Mouse (Mus musculus) forebrain, embryonic 14.5 days (tissue): Measurements from ENCODE around the gene AI661453. TPM values are rescaled to one million over a fixed set of nuclear protein-coding genes. Genes with fewer than 3 reads are reported as not detected.

Source experiments
- ATAC-seq: fragments of 200-750 bp; cut with Nextera tagmentation; 2 replicates; pipeline ENCODE4 v1.8.0; 2017; ENCODE audit warnings: mild to moderate bottlenecking, moderate library complexity
- DNase-seq: peaks from one replicate; pipeline ENCODE4 v3.0.0-alpha.2; 2015; ENCODE audit warnings: low spot score
- H3K27ac ChIP-seq: fragments of 300-500 bp; sonication (generic); 2 replicates; pipeline ENCODE4 v1.5.1; 2014; ENCODE audit warnings: low read depth, mild to moderate bottlenecking, control low read depth, low read length, moderate library complexity
- H3K27me3 ChIP-seq: fragments of 300-500 bp; sonication (generic); replicated peaks from 2 replicates; pipeline ENCODE4 v1.6.1; 2014; ENCODE audit warnings: low read length, control low read depth, mixed read lengths; ENCODE audit not compliant: control insufficient read depth, insufficient read depth
- H3K36me3 ChIP-seq: fragments of 300-500 bp; sonication (generic); 2 replicates; pipeline ENCODE4 v1.6.1; 2014; ENCODE audit warnings: low read length, control low read depth; ENCODE audit not compliant: control insufficient read depth, insufficient read depth
- H3K4me1 ChIP-seq: fragments of 300-500 bp; sonication (generic); 2 replicates; pipeline ENCODE4 v1.6.1; 2014; ENCODE audit warnings: antibody characterized with exemption, low read length, control low read depth; ENCODE audit not compliant: control insufficient read depth, insufficient read depth
- H3K4me2 ChIP-seq: fragments of 300-500 bp; sonication (generic); 2 replicates; pipeline ENCODE4 v1.6.1; 2014; ENCODE audit warnings: mild to moderate bottlenecking, control low read depth, low read length
- H3K4me3 ChIP-seq: fragments of 300-500 bp; sonication (generic); 2 replicates; pipeline ENCODE4 v1.5.1; 2014; ENCODE audit warnings: low read depth, low read length, control low read depth
- H3K9ac ChIP-seq: fragments of 300-500 bp; sonication (generic); 2 replicates; pipeline ENCODE4 v1.6.1; 2014; ENCODE audit warnings: mild to moderate bottlenecking, low read length, control low read depth, moderate library complexity
- H3K9me3 ChIP-seq: fragments of 300-500 bp; sonication (generic); replicated peaks from 2 replicates; pipeline ENCODE4 v1.6.1; 2016; ENCODE audit warnings: low read length, control low read depth, mixed read lengths; ENCODE audit not compliant: control insufficient read depth
- WGBS: fragments of 180-500 bp; shearing (Covaris S2); extraction: QIAGEN DNeasy Blood & Tissue Kit; methylation state at CpG from one replicate; pipeline ENCODE4 v1.1.7; 2014; 5-methylcytosine and 5-hydroxymethylcytosine counted together
- polyA plus RNA-seq: library from polyadenylated mRNA; unstranded; fragments of >200 nt; fragmentation: Nextera tagmentation; extraction: Ambion mirVana; gene quantifications from 2 replicates; pipeline ENCODE4 v1.2.1, GENCODE M21; 2014

The AI661453 gene
- polyA plus RNA-seq, 1 experiment from 2014 or later = 0.18 TPM

- DNase-seq (no peak), ATAC-seq (no peak)
- Histone ChIP-seq H3K36me3 (no peaks in the 10 kb centered on the region), H3K4me3 (no peak overlapping the region), H3K9me3 (no peaks in the 10 kb centered on the region), H3K27me3 (no peaks in the 10 kb centered on the region), H3K27ac (no peak overlapping the region), H3K9ac (no peak overlapping the region), H3K4me1 (no peaks in the 10 kb centered on the region), H3K4me2 (no peak overlapping the region)
- 94% methylated on average over 2 of the region's 2 CpGs for WGBS
Measured at GRCm38 (mm10) chr17:47458936-47459335, 22.5 kb downstream of the AI661453 start.

DNA sequence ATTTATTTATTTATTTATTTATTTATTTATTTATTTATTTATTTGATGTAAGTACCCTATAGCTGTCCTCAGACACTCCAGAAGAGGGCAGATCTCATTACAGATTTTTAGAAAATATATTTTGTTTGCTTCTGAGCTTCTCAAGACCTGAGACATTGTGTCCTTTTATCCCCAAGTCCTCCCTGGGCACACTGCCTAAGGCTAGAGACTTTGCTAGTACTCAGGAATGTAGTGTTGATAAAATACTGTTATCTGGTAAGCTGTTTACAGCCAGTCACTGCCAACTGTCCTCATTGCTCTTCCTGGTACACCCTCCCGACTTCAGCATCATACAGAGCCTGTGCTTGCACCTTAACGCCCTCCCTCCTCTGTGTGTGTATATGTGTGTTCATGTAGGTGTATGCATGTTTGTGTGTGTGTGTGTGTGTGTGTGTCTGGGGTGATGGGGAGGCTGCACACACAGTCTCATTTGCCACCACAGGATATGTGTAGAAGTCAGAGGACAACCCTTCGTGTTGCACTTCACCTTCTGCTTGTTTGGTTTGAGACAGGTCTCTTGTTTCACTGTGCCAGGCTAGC lies 23.0 kb downstream of the AI661453 start:
- 67% methylated on average over 3 of the region's 3 CpGs for WGBS

GRCm38 (mm10) chr17:47461688-47462087 lies 25.3 kb downstream of the AI661453 start:
- H3K4me3 ChIP-seq = no peak overlapping the region
- no peak overlapping the region for H3K27ac ChIP-seq
- no peak for ATAC-seq
- H3K9ac ChIP-seq = no peak overlapping the region
- H3K36me3 ChIP-seq = no peaks in the 10 kb centered on the region
- no peaks in the 10 kb centered on the region for H3K4me1 ChIP-seq
- WGBS = 78% methylated on average over 3 of the region's 3 CpGs
- no peaks in the 10 kb centered on the region for H3K9me3 ChIP-seq
- H3K27me3 ChIP-seq = 0 out of 2 replicates have a peak, but pooled peaks cover 7% of the 10 kb centered on the region
- H3K4me2 ChIP-seq = no peak overlapping the region
- DNase-seq = no peak

More for the DNA sequence above, 23.0 kb downstream of the AI661453 start:
- ATAC-seq = no peak
- Histone ChIP-seq H3K4me1 (no peaks in the 10 kb centered on the region), H3K36me3 (no peaks in the 10 kb centered on the region), H3K9ac (no peak overlapping the region), H3K9me3 (no peaks in the 10 kb centered on the region), H3K4me2 (no peak overlapping the region), H3K4me3 (no peak overlapping the region), H3K27ac (no peak overlapping the region), H3K27me3 (no peaks in the 10 kb centered on the region)
- no peak for DNase-seq

DNA sequence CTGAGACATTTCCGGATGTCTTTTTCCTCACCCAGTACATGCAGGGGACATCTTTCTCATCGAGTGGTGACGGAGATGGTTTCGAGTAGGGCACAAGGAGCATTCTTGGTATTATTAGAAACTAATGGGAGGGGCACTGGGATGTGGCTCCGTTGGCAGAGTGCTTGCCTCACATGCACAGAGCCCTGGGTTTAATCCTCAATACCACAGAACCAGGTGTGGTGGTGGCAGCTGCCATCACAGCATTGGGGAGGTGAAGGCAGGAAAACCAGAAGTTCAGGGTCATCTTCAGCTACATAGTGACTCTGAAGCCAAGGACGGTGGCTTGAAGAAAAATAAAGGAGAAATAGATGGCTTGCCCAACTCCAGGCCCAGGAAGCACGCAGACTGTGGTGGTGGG lies 25.8 kb downstream of the AI661453 start:
- Histone ChIP-seq H3K9ac (no peak overlapping the region), H3K4me2 (no peak overlapping the region), H3K36me3 (no peaks in the 10 kb centered on the region), H3K4me3 (no peak overlapping the region), H3K9me3 (no peaks in the 10 kb centered on the region), H3K27ac (no peak overlapping the region), H3K27me3 (peaks cover 12% of the 10 kb centered on the region), H3K4me1 (no peaks in the 10 kb centered on the region)
- 85% methylated on average over 7 of the region's 7 CpGs for WGBS
- no peak for DNase-seq
- no peak for ATAC-seq

DNA sequence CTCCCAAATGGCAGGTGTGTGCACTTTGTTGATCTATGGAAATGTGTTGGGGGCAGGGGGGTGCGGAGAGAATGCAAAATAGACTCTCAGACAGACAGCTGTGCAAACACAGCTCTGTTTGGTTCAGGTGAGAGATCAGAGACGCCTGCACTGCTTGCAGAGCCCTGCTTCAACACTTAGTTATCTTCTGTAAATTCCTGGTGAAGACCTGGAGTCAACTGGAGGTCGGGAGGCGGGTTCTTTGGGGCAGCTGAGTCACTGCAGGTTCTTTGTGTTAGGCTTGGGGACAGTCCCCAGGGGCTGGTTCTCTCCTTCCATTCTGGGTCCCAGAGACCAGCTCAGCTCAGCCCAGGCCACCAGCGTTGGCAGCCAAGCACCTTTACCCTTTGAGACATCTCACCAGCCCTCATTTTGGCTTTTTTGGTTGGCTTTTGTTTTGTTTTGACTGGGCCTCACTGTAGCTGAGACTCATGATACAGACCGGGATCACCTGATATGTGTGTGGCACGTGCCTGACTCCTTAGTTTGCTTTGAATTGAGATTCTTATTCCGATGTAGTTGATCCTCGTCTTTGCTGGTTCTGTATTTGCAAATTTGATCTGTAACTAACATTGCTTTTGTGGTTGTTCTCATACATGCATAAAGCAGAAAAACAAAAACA lies 26.4 kb downstream of the AI661453 start:
- ATAC-seq (no peak), DNase-seq (no peak)
- no peak overlapping the region for H3K4me3 ChIP-seq
- H3K9me3 ChIP-seq = no peaks in the 10 kb centered on the region
- no peak overlapping the region for H3K9ac ChIP-seq
- H3K4me2 ChIP-seq = no peak overlapping the region
- no peak overlapping the region for H3K27ac ChIP-seq
- H3K27me3 ChIP-seq = peaks cover 18% of the 10 kb centered on the region
- no peaks in the 10 kb centered on the region for H3K36me3 ChIP-seq
- WGBS = 60% methylated on average over 9 of the region's 9 CpGs
- H3K4me1 ChIP-seq = no peaks in the 10 kb centered on the region

GRCm38 (mm10) chr17:47464248-47464965 lies 28.0 kb downstream of the AI661453 start:
- Histone ChIP-seq H3K4me2 (no peak overlapping the region), H3K27me3 (peaks cover 28% of the 10 kb centered on the region)
- 48% methylated on average over 12 of the region's 12 CpGs for WGBS

GRCm38 (mm10) chr17:47465016-47465415 lies 28.6 kb downstream of the AI661453 start:
- H3K36me3 ChIP-seq = no peaks in the 10 kb centered on the region
- no peak overlapping the region for H3K4me2 ChIP-seq
- H3K4me1 ChIP-seq = peaks cover 3% of the 10 kb centered on the region
- DNase-seq (no peak), ATAC-seq (no peak)
- peaks cover 28% of the 10 kb centered on the region for H3K27me3 ChIP-seq
- H3K27ac ChIP-seq = no peak overlapping the region
- no peak overlapping the region for H3K9ac ChIP-seq
- 78% methylated on average over 11 of the region's 11 CpGs for WGBS
- H3K9me3 ChIP-seq = no peaks in the 10 kb centered on the region
- H3K4me3 ChIP-seq = no peak overlapping the region

More at GRCm38 (mm10) chr17:47464248-47464965, 28.0 kb downstream of the AI661453 start:
- ATAC-seq = no peak
- H3K9ac ChIP-seq = no peak overlapping the region
- DNase-seq = no peak
- H3K27ac ChIP-seq = no peak overlapping the region
- H3K4me1 ChIP-seq = peaks cover 3% of the 10 kb centered on the region; the same call in 1 of the 2 replicates
- no peaks in the 10 kb centered on the region for H3K9me3 ChIP-seq
- H3K4me3 ChIP-seq = no peak overlapping the region
- H3K36me3 ChIP-seq = no peaks in the 10 kb centered on the region

GRCm38 (mm10) chr17:47466284-47466683 lies 29.9 kb downstream of the AI661453 start:
- H3K36me3 ChIP-seq = no peaks in the 10 kb centered on the region

GRCm38 (mm10) chr17:47467659-47468058 lies 31.2 kb downstream of the AI661453 start:
- Histone ChIP-seq H3K9ac (no peak overlapping the region), H3K4me2 (no peak overlapping the region), H3K27me3 (peaks cover 28% of the 10 kb centered on the region), H3K36me3 (no peaks in the 10 kb centered on the region), H3K4me1 (peaks cover 7% of the 10 kb centered on the region), H3K4me3 (no peak overlapping the region), H3K27ac (no peak overlapping the region), H3K9me3 (no peaks in the 10 kb centered on the region)
- WGBS = 58% methylated on average over 11 of the region's 11 CpGs
- no peak for DNase-seq
- no peak for ATAC-seq

More at GRCm38 (mm10) chr17:47466284-47466683, 29.9 kb downstream of the AI661453 start:
- WGBS = 54% methylated on average over 9 of the region's 9 CpGs
- H3K9me3 ChIP-seq = no peaks in the 10 kb centered on the region
- H3K4me3 ChIP-seq = no peak overlapping the region
- ATAC-seq (no peak), DNase-seq (no peak)
- peaks cover 28% of the 10 kb centered on the region for H3K27me3 ChIP-seq
- H3K4me2 ChIP-seq = no peak overlapping the region
- H3K4me1 ChIP-seq = peaks cover 7% of the 10 kb centered on the region
- no peak overlapping the region for H3K27ac ChIP-seq
- no peak overlapping the region for H3K9ac ChIP-seq
